Mouse (Mus musculus) megakaryocyte, adult 5-6 weeks (primary cell): Measurements from ENCODE around the gene Sap25. TPM values are rescaled to one million over a fixed set of nuclear protein-coding genes. Genes with fewer than 3 reads are reported as not detected.

Experiments
- total RNA-seq, 2 experiments: library from RNA; stranded (forward) in 1 of 2; stranded (reverse) in 1 of 2; fragments of 153-499, 151-499 nt in 1 of 2; fragments of 221-1000, 200-1000 nt in 1 of 2; gene quantifications; 2 replicates each; pipeline versions ENCODE4 v1.2.3 to v1.2.4; 2015 to 2017

Sap25 gene
- total RNA-seq, 2 experiments from 2014 or later = 27.8 to 97.5 TPM

Other genes with a start within 250 kb of the Sap25 start
- 0.04 TPM in 1 of 2 replicates, not detected in the other for gene Zan, start 164.3 kb upstream of the Sap25 start, total RNA-seq (2015)
- not detected in 2 replicates for gene Zan, start 164.3 kb upstream of the Sap25 start, total RNA-seq (2017)
- gene Pop7, start 138.8 kb upstream of the Sap25 start, total RNA-seq (2015) = 20.4 and 27.5 TPM in 2 replicates
- gene Pop7, start 138.8 kb upstream of the Sap25 start, total RNA-seq (2017) = 11.9 and 14.9 TPM in 2 replicates
- 8.3 and 8.5 TPM in 2 replicates for gene Gigyf1, start 122.8 kb upstream of the Sap25 start, total RNA-seq (2015)
- 5.6 and 5.9 TPM in 2 replicates for gene Gigyf1, start 122.8 kb upstream of the Sap25 start, total RNA-seq (2017)
- gene Epo, start 108.1 kb upstream of the Sap25 start, total RNA-seq (2015) = not detected in 2 replicates
- not detected in 2 replicates for gene Epo, start 108.1 kb upstream of the Sap25 start, total RNA-seq (2017)
- gene Gnb2, start 107.8 kb upstream of the Sap25 start, total RNA-seq (2015) = 393 and 449 TPM in 2 replicates
- 377 and 389 TPM in 2 replicates for gene Gnb2, start 107.8 kb upstream of the Sap25 start, total RNA-seq (2017)
- gene Actl6b, start 87.8 kb upstream of the Sap25 start, total RNA-seq (2015) = not detected in 2 replicates
- not detected in 2 replicates for gene Actl6b, start 87.8 kb upstream of the Sap25 start, total RNA-seq (2017)
- 0.89 and 1.0 TPM in 2 replicates for gene Tfr2, start 71.5 kb upstream of the Sap25 start, total RNA-seq (2015)
- 1.3 and 2.5 TPM in 2 replicates for gene Tfr2, start 71.5 kb upstream of the Sap25 start, total RNA-seq (2017)
- 60.5 and 64.2 TPM in 2 replicates for gene Mospd3, start 40.3 kb upstream of the Sap25 start, total RNA-seq (2015)
- gene Mospd3, start 40.3 kb upstream of the Sap25 start, total RNA-seq (2017) = 6.4 and 10.6 TPM in 2 replicates
- gene Pcolce, start 27.6 kb upstream of the Sap25 start, total RNA-seq (2015) = 0.40 and 1.0 TPM in 2 replicates
- 0.51 TPM in 1 of 2 replicates, not detected in the other for gene Pcolce, start 27.6 kb upstream of the Sap25 start, total RNA-seq (2017)
- gene Fbxo24, start 12.3 kb upstream of the Sap25 start, total RNA-seq (2015) = 0.18 TPM in 1 of 2 replicates, not detected in the other
- 0.37 TPM in 1 of 2 replicates, not detected in the other for gene Fbxo24, start 12.3 kb upstream of the Sap25 start, total RNA-seq (2017)
- 76.5 and 93.0 TPM in 2 replicates for gene Lrch4, start 12.2 kb upstream of the Sap25 start, total RNA-seq (2015)
- gene Lrch4, start 12.2 kb upstream of the Sap25 start, total RNA-seq (2017) = 57.1 and 66.7 TPM in 2 replicates
- 8.1 and 10.2 TPM in 2 replicates for gene Gm20605, start 12.2 kb upstream of the Sap25 start, total RNA-seq (2015)
- 5.7 and 18.8 TPM in 2 replicates for gene Gm20605, start 12.2 kb upstream of the Sap25 start, total RNA-seq (2017)
- gene Irs3, start 4.4 kb downstream of the Sap25 start, total RNA-seq (2015) = not detected in 2 replicates
- not detected in 2 replicates for gene Irs3, start 4.4 kb downstream of the Sap25 start, total RNA-seq (2017)
- gene Agfg2, start 43.4 kb downstream of the Sap25 start, total RNA-seq (2015) = 19.3 and 19.9 TPM in 2 replicates
- gene Agfg2, start 43.4 kb downstream of the Sap25 start, total RNA-seq (2017) = 16.6 and 18.3 TPM in 2 replicates
- 0.21 and 0.27 TPM in 2 replicates for gene Nyap1, start 100.3 kb downstream of the Sap25 start, total RNA-seq (2015)
- 0.84 and 1.1 TPM in 2 replicates for gene Nyap1, start 100.3 kb downstream of the Sap25 start, total RNA-seq (2017)
- gene Tsc22d4, start 104.4 kb downstream of the Sap25 start, total RNA-seq (2015) = 55.9 and 74.7 TPM in 2 replicates
- 112 and 113 TPM in 2 replicates for gene Tsc22d4, start 104.4 kb downstream of the Sap25 start, total RNA-seq (2017)
- 48.6 and 55.3 TPM in 2 replicates for gene Ppp1r35, start 137.5 kb downstream of the Sap25 start, total RNA-seq (2015)
- 34.1 and 40.1 TPM in 2 replicates for gene Ppp1r35, start 137.5 kb downstream of the Sap25 start, total RNA-seq (2017)
- 20.9 and 24.0 TPM in 2 replicates for gene Mepce, start 146.3 kb downstream of the Sap25 start, total RNA-seq (2015)
- 16.2 and 22.8 TPM in 2 replicates for gene Mepce, start 146.3 kb downstream of the Sap25 start, total RNA-seq (2017)
- gene Zcwpw1, start 146.5 kb downstream of the Sap25 start, total RNA-seq (2015) = 6.4 and 10.0 TPM in 2 replicates
- 16.1 and 18.1 TPM in 2 replicates for gene Zcwpw1, start 146.5 kb downstream of the Sap25 start, total RNA-seq (2017)
- gene Pilra, start 194.9 kb downstream of the Sap25 start, total RNA-seq (2015) = 65.2 and 103 TPM in 2 replicates
- 95.8 and 100 TPM in 2 replicates for gene Pilra, start 194.9 kb downstream of the Sap25 start, total RNA-seq (2017)
- 94.9 and 109 TPM in 2 replicates for gene Pilrb1, start 216.8 kb downstream of the Sap25 start, total RNA-seq (2015)
- gene Pilrb1, start 216.8 kb downstream of the Sap25 start, total RNA-seq (2017) = 82.8 and 86.5 TPM in 2 replicates
- gene Pilrb2, start 230.5 kb downstream of the Sap25 start, total RNA-seq (2015) = 106 and 132 TPM in 2 replicates
- gene Pilrb2, start 230.5 kb downstream of the Sap25 start, total RNA-seq (2017) = 62.6 and 73.1 TPM in 2 replicates